Mouse (Mus musculus) MEL-GATA-1-ER (cell line): Measurements from ENCODE around the gene Acot1.
A peak's percentile ranks its signal among the peaks of the same experiment; 100 is the strongest.
"Not testable (repeated sequence)": the region's sequence is repeated elsewhere in the genome, so short reads cannot be mapped to it uniquely, and the experiment has no call there.

Experiments used
- DNase-seq: peaks from one replicate; pipeline ENCODE4 v3.0.0-alpha.2; 2012; ENCODE audit warnings: low read depth; ENCODE audit errors: extremely low read depth

Acot1 gene

DNA sequence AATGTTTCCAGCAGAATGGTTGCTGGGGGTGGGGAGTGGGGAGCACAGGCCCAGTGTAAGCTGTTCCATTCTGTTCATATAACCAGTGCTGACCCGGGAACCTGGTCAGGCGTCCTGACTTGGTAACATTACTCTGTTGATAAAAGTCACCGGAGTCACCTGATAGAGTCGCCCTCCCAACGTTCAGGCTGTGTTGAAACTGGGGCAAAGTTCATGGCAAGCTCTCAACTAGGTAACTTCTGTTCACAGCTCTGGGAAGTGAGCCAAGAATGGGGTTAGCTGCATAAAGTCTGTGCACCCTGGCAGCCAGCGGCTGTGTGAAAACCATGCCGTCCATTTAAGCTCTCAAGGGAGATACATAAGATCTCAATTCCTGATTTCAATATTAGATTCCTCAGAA lies 11.2 kb downstream of the Acot1 start:
- DNase-seq: peak; percentile 76

GRCm38 (mm10) chr12:84022266-84022665 lies 13.0 kb downstream of the Acot1 start:
- DNase-seq: not testable (repeated sequence)

GRCm38 (mm10) chr12:84023052-84023745 lies 13.9 kb downstream of the Acot1 start:
- no peak for DNase-seq

DNA sequence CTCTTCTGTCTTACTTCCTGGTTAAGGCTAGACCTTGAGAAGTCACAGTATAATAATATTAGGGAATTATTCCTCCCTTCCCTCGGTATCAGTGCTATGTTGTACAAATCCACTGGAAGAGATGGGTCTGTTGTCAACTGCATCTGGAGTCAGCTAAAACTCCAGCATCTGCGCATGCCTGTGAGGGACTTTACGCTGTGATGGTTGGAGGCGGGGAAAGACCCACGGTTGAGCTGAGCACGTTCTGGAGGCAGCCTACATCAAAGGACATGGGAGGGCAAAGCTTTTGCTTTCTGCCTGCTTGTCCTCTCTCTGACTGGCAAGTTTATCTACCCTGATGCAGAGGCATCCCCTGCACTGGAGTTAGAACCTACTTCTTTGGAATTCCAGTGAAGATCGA lies 16.6 kb downstream of the Acot1 start:
- DNase-seq: no peak

GRCm38 (mm10) chr12:84028328-84028727 lies 19.0 kb downstream of the Acot1 start:
- DNase-seq: not testable (repeated sequence)

DNA sequence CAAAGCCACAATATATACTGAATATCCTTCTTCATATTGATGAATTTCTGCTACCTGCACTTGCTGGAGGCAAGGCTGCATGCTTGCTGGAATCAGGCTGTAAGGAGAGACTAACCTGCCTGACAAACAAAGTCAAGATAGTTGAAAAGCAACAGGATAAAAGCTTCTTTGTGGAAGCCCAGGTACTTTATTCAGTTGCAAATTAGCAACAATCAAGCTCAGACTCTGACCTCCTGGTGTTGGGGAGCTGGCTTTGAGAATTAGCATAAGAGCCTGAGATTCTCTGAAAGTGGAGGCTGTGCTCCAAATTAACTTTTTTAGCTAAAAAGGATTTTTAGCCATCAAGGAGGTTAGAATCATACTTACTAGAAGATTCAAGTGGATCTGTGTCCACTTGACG lies 19.8 kb downstream of the Acot1 start:
- DNase-seq: not testable (repeated sequence)

GRCm38 (mm10) chr12:84030659-84031332 lies 21.5 kb downstream of the Acot1 start:
- DNase-seq: peak; percentile 72

- no peak for DNase-seq
Observed at GRCm38 (mm10) chr12:84032854-84033253, 23.6 kb downstream of the Acot1 start.

GRCm38 (mm10) chr12:84033302-84033701 lies 24.0 kb downstream of the Acot1 start:
- DNase-seq: not testable (repeated sequence)

DNA sequence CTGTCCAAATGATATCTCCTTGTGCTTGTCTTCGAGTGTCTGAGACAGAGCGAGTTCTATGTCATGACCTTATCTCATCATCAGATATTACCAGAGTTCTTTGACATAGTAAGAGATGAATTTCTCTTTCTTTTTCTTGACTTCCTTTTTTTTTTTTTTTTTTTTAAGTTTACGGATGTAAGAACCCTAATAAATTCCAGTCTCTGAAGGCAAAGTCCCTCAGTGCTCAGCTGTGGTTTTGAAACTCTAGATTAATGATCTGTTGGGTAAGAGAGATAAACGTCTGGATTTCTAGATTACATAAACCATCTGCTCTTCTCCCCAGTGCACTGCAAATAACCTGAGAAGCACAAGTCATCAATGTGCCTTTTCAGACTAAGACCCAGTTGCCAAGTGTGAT lies 24.8 kb downstream of the Acot1 start:
- DNase-seq: peak; percentile 32

DNA sequence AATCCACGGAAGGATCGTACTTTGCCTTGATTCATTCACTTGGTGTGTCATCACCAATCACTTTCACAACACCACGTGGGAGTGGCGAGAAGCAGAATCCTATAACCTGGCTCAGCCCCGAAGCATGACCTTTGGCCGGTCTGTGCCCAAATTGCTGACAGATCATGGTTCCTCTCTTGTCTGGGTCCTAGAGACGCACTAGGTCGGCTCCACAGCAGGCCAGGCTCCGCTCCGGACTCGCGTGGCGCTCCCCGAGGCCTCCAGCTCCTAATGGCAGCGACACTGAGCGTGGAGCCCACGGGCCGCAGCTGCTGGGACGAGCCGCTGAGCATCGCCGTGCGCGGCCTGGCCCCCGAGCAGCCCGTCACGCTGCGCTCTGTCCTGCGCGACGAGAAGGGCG lies 29.0 kb downstream of the Acot1 start, which contains the start of gene Acot4:
Acot4 (plus strand) TSS at position 139 of the 400 bp plus-strand sequence.
- DNase-seq: not testable (repeated sequence)

DNA sequence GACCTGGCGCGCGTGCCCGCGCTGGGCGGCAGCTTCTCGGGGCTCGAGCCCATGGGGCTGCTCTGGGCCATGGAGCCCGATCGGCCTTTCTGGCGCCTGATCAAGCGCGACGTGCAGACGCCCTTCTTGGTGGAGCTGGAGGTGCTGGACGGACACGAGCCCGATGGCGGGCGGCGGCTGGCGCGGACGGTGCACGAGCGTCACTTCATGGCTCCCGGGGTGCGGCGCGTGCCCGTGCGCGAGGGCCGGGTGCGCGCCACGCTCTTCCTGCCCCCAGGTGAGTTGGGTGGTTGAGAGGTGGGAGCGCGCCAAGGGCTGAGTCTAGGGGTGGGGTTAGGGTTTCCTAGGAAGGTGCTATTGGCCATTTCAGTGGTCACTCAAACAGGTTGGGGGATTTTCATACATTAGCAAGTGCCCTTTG lies 29.4 kb downstream of the Acot1 start, which contains the start of gene Gm49366:
Gm49366 (plus strand) TSS at position 245 of the 421 bp plus-strand sequence.
- not testable (repeated sequence) for DNase-seq

DNA sequence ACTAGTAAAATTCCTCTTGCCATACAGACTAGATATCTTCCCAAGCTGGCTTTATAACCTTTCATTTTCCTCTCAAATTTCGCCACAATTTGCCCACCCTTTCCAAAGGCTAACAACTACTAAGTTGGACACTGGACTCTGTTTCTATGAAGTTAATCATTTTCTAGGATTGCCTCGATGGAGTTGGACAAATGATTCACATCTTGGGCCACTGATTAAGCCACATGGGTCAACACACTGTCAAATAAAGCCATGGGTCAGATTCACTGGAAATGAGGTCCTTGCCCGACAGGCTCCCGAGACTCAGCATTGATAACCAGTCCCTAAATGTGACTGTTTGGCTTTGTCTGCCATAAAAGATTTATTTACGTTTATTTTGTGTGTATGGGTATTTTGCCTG lies 33.0 kb downstream of the Acot1 start:
- no peak for DNase-seq

- no peak for DNase-seq
Observed at GRCm38 (mm10) chr12:84044045-84044444, 34.8 kb downstream of the Acot1 start.

DNA sequence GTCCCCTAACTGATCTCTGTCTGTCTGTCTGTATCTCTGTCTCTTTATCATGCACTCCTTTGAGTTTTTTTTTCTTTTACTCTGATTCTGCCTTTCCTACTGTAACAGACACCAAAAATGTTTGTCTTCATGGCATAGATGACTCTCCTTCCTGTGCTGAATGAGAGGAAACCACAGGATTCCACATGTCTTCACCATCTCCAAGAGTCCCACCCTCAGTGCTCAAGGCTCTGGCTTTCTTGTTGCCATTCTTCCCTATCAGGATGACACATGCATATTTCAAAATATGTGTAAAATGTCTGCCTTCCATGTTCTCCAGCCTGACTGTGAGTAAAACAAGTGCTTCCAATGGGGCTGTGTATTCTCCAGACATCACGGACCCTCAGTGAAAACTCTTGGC lies 37.6 kb downstream of the Acot1 start:
- no peak for DNase-seq

- DNase-seq: not testable (repeated sequence)
Observed at GRCm38 (mm10) chr12:84050744-84051143, 41.5 kb downstream of the Acot1 start.

GRCm38 (mm10) chr12:84051937-84052474 lies 42.7 kb downstream of the Acot1 start, which contains the start of gene Acot3:
TSS of gene Acot3 (plus strand) at chr12:84052144.
- DNase-seq: no peak

- DNase-seq: no peak
Observed at GRCm38 (mm10) chr12:84052609-84053008, 43.3 kb downstream of the Acot1 start.

GRCm38 (mm10) chr12:84053173-84053572 lies 43.9 kb downstream of the Acot1 start:
- no peak for DNase-seq

DNA sequence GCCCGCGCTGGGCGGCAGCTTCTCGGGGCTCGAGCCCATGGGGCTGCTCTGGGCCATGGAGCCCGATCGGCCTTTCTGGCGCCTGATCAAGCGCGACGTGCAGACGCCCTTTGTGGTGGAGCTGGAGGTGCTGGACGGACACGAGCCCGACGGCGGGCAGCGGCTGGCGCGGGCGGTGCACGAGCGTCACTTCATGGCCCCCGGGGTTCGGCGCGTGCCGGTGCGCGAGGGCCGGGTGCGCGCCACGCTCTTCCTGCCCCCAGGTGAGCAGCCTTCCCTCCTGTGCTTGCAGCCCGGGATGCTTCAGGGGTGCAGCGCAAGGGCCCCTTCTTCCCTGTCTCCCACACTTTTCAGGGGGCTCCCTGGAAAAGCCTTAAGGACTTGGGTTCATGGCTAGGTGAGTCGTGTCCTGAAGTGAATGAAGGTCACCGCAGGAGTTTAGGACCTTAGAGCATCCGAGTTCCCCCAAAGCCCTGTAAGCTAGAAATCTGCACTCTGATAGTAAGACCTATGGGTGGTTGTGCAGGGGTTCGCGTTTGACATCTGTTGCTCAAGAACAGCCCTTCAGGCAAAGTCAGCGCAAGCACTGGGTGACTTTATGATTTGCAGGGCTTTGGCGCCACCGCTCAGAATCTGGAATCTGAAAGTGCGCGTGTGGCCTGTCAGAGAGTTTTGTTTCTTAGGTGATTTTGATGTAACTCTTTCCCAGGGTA lies 44.5 kb downstream of the Acot1 start:
- no peak for DNase-seq

GRCm38 (mm10) chr12:84060946-84061345 lies 51.7 kb downstream of the Acot1 start:
- DNase-seq: peak; percentile 53

DNA sequence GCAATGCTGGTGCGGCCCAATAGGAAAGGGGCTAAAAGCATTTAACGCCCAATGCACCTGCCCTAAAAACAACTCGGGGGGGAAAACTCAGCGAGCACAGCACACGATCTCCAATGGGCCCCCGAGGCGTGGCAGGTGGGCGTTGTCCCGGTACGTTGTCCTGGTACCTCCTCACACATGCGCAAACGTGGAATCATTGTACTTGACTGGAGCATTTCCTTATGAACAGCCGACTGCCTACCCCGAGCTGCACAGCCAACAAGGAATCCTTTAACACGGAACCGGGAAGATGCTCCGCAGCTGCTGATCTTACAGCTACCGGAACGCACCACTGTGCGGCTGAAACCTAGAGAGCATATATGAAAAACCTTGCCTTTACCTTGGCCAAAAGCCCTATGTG lies 53.0 kb downstream of the Acot1 start:
- no peak for DNase-seq
